Mouse (Mus musculus): Measurements from ENCODE around the gene Rnf114.

GRCm38 (mm10) chr2:167512365-167512764 lies 19.9 kb downstream of the Rnf114 start:
- TF ChIP-seq EP300 (IDR thresholded peaks at IDR 0.05), result no peak
- no peak for TF ChIP-seq CTCF (IDR thresholded peaks at IDR 0.05)

Measured in lung, postnatal 0 days (tissue).